Mouse (Mus musculus) c-Kit-negative CD71-positive TER-119-positive erythroid progenitor cells, embryonic 14.5 days (primary cell): Measurements from ENCODE around the gene Scn1b.

ENCODE experiments used
- DNase-seq: peaks from one replicate; pipeline ENCODE4 v3.0.0-alpha.2; 2013; ENCODE audit warnings: low read depth, low spot score

Gene Scn1b

GRCm38 (mm10) chr7:31087262-31087661, 39.5 kb downstream of the Scn1b start:
- DNase-seq, result no peak

GRCm38 (mm10) chr7:31086175-31086755, 40.5 kb downstream of the Scn1b start:
- no peak for DNase-seq

- DNase-seq, result no peak
Observed at GRCm38 (mm10) chr7:31085171-31085570, 41.6 kb downstream of the Scn1b start.

GRCm38 (mm10) chr7:31084140-31084539, 42.7 kb downstream of the Scn1b start:
- no peak for DNase-seq

GRCm38 (mm10) chr7:31082831-31083588, 43.8 kb downstream of the Scn1b start:
- DNase-seq, result no peak

- no peak for DNase-seq
Observed at GRCm38 (mm10) chr7:31082106-31082505, 44.7 kb downstream of the Scn1b start.

- DNase-seq, result no peak
Observed at GRCm38 (mm10) chr7:31081106-31081505, 45.7 kb downstream of the Scn1b start.

- no peak for DNase-seq
Observed at GRCm38 (mm10) chr7:31080611-31081010, 46.2 kb downstream of the Scn1b start.

GRCm38 (mm10) chr7:31079670-31080069, 47.1 kb downstream of the Scn1b start:
- DNase-seq, result no peak

- no peak for DNase-seq
Observed at GRCm38 (mm10) chr7:31077885-31078445, 48.8 kb downstream of the Scn1b start.

- DNase-seq, result no peak
Observed at GRCm38 (mm10) chr7:31077470-31077869, 49.3 kb downstream of the Scn1b start.

- DNase-seq, result no peak
Observed at GRCm38 (mm10) chr7:31076492-31076891, 50.3 kb downstream of the Scn1b start, which contains the start of gene Fxyd3. TSS of gene Fxyd3 (minus strand) at chr7:31076704.

- DNase-seq, result no peak
Observed at GRCm38 (mm10) chr7:31074713-31075069, 52.1 kb downstream of the Scn1b start.

- no peak for DNase-seq
Observed at GRCm38 (mm10) chr7:31074061-31074712, 52.6 kb downstream of the Scn1b start.

GRCm38 (mm10) chr7:31073546-31073945, 53.3 kb downstream of the Scn1b start:
- no peak for DNase-seq

- DNase-seq, result no peak
Observed at GRCm38 (mm10) chr7:31072326-31072725, 54.5 kb downstream of the Scn1b start.

GRCm38 (mm10) chr7:31070324-31070723, 56.5 kb downstream of the Scn1b start:
- DNase-seq, result no peak

GRCm38 (mm10) chr7:31069491-31069890, 57.3 kb downstream of the Scn1b start:
- DNase-seq, result no peak

- no peak for DNase-seq
Observed at GRCm38 (mm10) chr7:31067836-31068235, 59.0 kb downstream of the Scn1b start.
